Mouse (Mus musculus): ENCODE data around the gene Immt. TPM values are rescaled to one million over a fixed set of nuclear protein-coding genes. Genes with fewer than 3 reads are reported as not detected.

Gene Immt
- 88.9 and 92.9 TPM in 2 replicates for polyA plus RNA-seq (2015; fragmentation: Nextera tagmentation; extraction: Ambion mirVana)

DNA sequence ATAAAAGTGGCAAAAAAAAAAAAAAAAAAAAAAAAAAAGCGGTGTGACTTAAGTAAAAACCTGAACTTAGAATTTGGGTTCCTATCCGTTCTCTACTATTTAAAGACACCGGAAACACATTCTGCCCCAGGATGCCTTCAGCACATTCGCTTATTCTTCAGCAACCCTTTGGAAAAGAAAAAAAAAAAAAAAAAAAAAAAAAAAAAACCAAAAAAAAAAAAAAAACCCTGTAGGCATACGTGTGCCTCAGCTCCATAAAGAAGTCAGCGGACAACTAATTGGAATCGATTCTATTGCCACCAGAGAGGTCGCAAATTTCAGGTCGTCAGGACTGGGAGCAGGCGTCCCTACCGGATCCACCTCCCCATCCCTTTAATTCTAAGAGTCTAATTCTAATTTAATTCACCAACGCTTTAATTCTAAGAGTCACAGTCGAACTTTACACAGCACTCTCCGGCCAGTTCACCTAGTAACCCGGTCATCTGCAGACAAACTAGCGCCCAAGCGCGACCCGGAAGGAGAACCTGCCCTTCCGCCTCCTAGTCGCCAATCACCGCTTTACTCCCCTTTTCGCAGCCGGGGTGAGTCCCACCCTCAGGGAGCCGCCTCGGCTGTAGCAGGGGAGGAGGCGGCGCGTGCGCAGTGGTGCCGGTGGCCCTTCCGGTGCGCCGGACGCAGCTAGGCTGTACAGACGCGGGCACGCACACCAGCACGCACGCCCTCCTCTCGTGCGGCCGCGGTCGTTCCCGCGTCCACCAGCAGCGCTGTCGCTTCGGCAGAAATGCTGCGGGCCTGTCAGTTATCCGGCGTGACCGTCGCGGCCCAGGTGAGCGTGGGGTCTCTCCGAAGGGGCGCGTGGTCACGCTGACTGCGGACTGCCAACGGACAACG lies at the start of gene Immt:
Gene Immt (plus strand): TSS at position 642 of the 891 bp plus-strand sequence.
- peak; percentile 99 for DNase-seq (ENCODE audit: low spot score)
- Histone ChIP-seq H3K27me3 (replicated peaks; ENCODE audit: insufficient read depth, low read length) (no peaks in the 10 kb centered on the region), H3K4me2 (replicated peaks; ENCODE audit: low read depth, low read length) (peak within 1 kb of the TSS; percentile 70), H3K36me3 (ENCODE audit: insufficient read depth, low read length) (no peaks in the 10 kb centered on the region), H3K27ac (ENCODE audit: low read length) (peak within 1 kb of the TSS; percentile 96), H3K4me3 (ENCODE audit: low read depth, low read length) (peak within 1 kb of the TSS; percentile 94), H3K9me3 (ENCODE audit: low read length) (no peaks in the 10 kb centered on the region), H3K4me1 (ENCODE audit: insufficient read depth, low read depth, low read length) (peaks cover 4% of the 10 kb centered on the region; the same call in 1 of the 2 replicates), H3K9ac (replicated peaks; ENCODE audit: low read depth) (peak within 1 kb of the TSS; percentile 87)
- ATAC-seq, result peak; percentile 99
- TF ChIP-seq EP300 (IDR thresholded peaks at IDR 0.05), result no peak
- peak; percentile 37 for TF ChIP-seq CTCF (IDR thresholded peaks at IDR 0.05)
- WGBS, result 2% methylated on average over 59 of the region's 64 CpGs

- Histone ChIP-seq H3K4me3 (ENCODE audit: low read depth, low read length) (no peak overlapping the region), H3K9ac (replicated peaks; ENCODE audit: low read depth) (no peak overlapping the region), H3K27me3 (replicated peaks; ENCODE audit: insufficient read depth, low read length) (no peaks in the 10 kb centered on the region), H3K27ac (ENCODE audit: low read length) (no peak overlapping the region), H3K9me3 (ENCODE audit: low read length) (no peaks in the 10 kb centered on the region), H3K4me2 (replicated peaks; ENCODE audit: low read depth, low read length) (no peak overlapping the region), H3K36me3 (ENCODE audit: insufficient read depth, low read length) (no peaks in the 10 kb centered on the region), H3K4me1 (ENCODE audit: insufficient read depth, low read depth, low read length) (no peaks in the 10 kb centered on the region)
- DNase-seq (ENCODE audit: low spot score), result no peak
- WGBS, result 87% methylated on average over 5 of the region's 5 CpGs
- no peak for TF ChIP-seq CTCF (IDR thresholded peaks at IDR 0.05)
- no peak for TF ChIP-seq EP300 (IDR thresholded peaks at IDR 0.05)
- ATAC-seq, result no peak
These were observed 48.0 kb upstream of the Immt start for GRCm38 (mm10) chr6:71783165-71783564.

- no peak overlapping the region for H3K9ac ChIP-seq (replicated peaks; ENCODE audit: low read depth)
- DNase-seq (ENCODE audit: low spot score) (no peak), ATAC-seq (no peak)
- no peak overlapping the region for H3K4me3 ChIP-seq (ENCODE audit: low read depth, low read length)
- H3K27ac ChIP-seq (ENCODE audit: low read length), result no peak overlapping the region
- no peak overlapping the region for H3K4me2 ChIP-seq (replicated peaks; ENCODE audit: low read depth, low read length)
- TF ChIP-seq EP300 (IDR thresholded peaks at IDR 0.05), result no peak
- TF ChIP-seq CTCF (IDR thresholded peaks at IDR 0.05), result no peak
- WGBS, result 45% methylated on average over 9 of the region's 9 CpGs
- no peaks in the 10 kb centered on the region for H3K9me3 ChIP-seq (ENCODE audit: low read length)
- no peaks in the 10 kb centered on the region for H3K36me3 ChIP-seq (ENCODE audit: insufficient read depth, low read length)
- no peaks in the 10 kb centered on the region for H3K4me1 ChIP-seq (ENCODE audit: insufficient read depth, low read depth, low read length)
- no peaks in the 10 kb centered on the region for H3K27me3 ChIP-seq (replicated peaks; ENCODE audit: insufficient read depth, low read length)
These were observed 42.8 kb upstream of the Immt start for GRCm38 (mm10) chr6:71788348-71788747.

GRCm38 (mm10) chr6:71791771-71792170 lies 39.4 kb upstream of the Immt start:
- H3K27me3 ChIP-seq (replicated peaks; ENCODE audit: insufficient read depth, low read length), result no peaks in the 10 kb centered on the region
- no peaks in the 10 kb centered on the region for H3K9me3 ChIP-seq (ENCODE audit: low read length)
- H3K27ac ChIP-seq (ENCODE audit: low read length), result no peak overlapping the region
- H3K9ac ChIP-seq (replicated peaks; ENCODE audit: low read depth), result no peak overlapping the region
- H3K4me3 ChIP-seq (ENCODE audit: low read depth, low read length), result no peak overlapping the region
- ATAC-seq, result no peak
- TF ChIP-seq CTCF (IDR thresholded peaks at IDR 0.05), result no peak
- no peak for TF ChIP-seq EP300 (IDR thresholded peaks at IDR 0.05)
- DNase-seq (ENCODE audit: low spot score), result no peak
- 75% methylated on average over 6 of the region's 6 CpGs for WGBS
- H3K4me1 ChIP-seq (ENCODE audit: insufficient read depth, low read depth, low read length), result no peaks in the 10 kb centered on the region
- no peaks in the 10 kb centered on the region for H3K36me3 ChIP-seq (ENCODE audit: insufficient read depth, low read length)
- no peak overlapping the region for H3K4me2 ChIP-seq (replicated peaks; ENCODE audit: low read depth, low read length)

DNA sequence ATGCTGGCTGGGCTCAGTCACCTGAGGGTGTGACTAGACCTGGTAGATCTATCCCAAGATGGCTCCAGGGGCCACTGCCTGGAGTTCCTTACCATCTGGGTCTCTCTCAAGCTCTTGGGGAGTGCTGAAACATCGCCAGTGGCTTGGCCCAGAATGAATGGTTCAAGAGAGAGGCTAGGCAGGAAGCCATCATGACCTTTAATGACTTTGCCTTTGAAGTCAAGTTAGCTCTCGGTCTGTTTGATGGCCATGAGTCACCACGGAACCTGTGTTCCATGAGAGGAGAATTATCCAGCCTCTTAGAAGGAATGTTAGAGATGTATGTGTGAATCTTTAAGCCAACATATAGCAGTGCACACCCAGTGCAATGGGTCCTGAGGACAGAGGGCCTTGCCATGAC lies 31.7 kb upstream of the Immt start:
- no peaks in the 10 kb centered on the region for H3K27me3 ChIP-seq (replicated peaks; ENCODE audit: insufficient read depth, low read length)
- ATAC-seq, result no peak
- H3K4me2 ChIP-seq (replicated peaks; ENCODE audit: low read depth, low read length), result no peak overlapping the region
- WGBS, result 49% methylated on average over 3 of the region's 3 CpGs
- H3K4me1 ChIP-seq (ENCODE audit: insufficient read depth, low read depth, low read length), result no peaks in the 10 kb centered on the region
- H3K27ac ChIP-seq (ENCODE audit: low read length), result no peak overlapping the region
- H3K9ac ChIP-seq (replicated peaks; ENCODE audit: low read depth), result no peak overlapping the region
- TF ChIP-seq EP300 (IDR thresholded peaks at IDR 0.05) (no peak), CTCF (IDR thresholded peaks at IDR 0.05) (no peak)
- H3K9me3 ChIP-seq (ENCODE audit: low read length), result no peaks in the 10 kb centered on the region
- no peak overlapping the region for H3K4me3 ChIP-seq (ENCODE audit: low read depth, low read length)
- H3K36me3 ChIP-seq (ENCODE audit: insufficient read depth, low read length), result no peaks in the 10 kb centered on the region
- DNase-seq (ENCODE audit: low spot score), result no peak

DNA sequence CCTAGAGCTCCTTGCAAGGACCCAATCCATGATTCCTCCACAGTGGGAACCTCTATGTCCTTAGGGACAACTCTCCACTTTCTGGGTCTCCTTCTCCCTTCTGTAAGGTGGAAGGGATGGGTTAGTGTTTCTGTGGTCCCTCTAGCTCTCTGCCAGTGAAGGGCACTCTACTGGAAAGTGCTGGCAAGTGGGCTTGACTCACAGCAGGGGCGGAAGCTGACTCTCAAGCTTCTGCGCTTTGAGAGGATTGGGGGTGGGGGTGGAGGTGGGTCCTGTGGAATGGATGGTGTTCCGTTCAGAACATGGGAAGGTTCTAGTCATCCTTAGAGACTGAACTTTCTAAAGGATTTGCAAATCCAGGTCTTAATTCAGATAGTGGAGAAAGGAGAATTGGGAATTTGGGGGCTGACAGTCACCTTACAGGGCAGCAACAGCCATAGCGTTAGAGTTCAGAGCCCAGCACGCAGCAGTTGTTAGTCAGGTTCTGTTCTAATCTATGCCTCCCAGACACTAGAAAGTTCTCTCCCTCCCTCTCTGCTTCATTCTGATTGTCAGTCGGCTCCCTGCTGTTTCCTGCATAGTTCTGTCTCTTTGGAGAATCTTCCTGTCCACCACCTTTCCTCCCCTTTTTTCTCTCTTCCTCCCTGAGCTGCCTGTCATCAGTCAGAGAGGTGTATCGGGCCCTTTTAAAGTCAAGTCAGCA lies 30.0 kb upstream of the Immt start:
- Histone ChIP-seq H3K4me1 (ENCODE audit: insufficient read depth, low read depth, low read length) (no peaks in the 10 kb centered on the region), H3K4me3 (ENCODE audit: low read depth, low read length) (no peak overlapping the region), H3K36me3 (ENCODE audit: insufficient read depth, low read length) (no peaks in the 10 kb centered on the region), H3K27me3 (replicated peaks; ENCODE audit: insufficient read depth, low read length) (no peaks in the 10 kb centered on the region), H3K4me2 (replicated peaks; ENCODE audit: low read depth, low read length) (no peak overlapping the region), H3K9me3 (ENCODE audit: low read length) (no peaks in the 10 kb centered on the region), H3K9ac (replicated peaks; ENCODE audit: low read depth) (no peak overlapping the region), H3K27ac (ENCODE audit: low read length) (no peak overlapping the region)
- no peak for DNase-seq (ENCODE audit: low spot score)
- WGBS, result 37% methylated on average over 7 of the region's 7 CpGs
- ATAC-seq, result no peak
- TF ChIP-seq CTCF (IDR thresholded peaks at IDR 0.05), result no peak
- no peak for TF ChIP-seq EP300 (IDR thresholded peaks at IDR 0.05)

Measured in lung, postnatal 0 days (tissue).